Mouse (Mus musculus) stomach, postnatal 0 days (tissue): ENCODE data around the gene Pacs2. TPM values are rescaled to one million over a fixed set of nuclear protein-coding genes. Genes with fewer than 3 reads are reported as not detected.
A peak's percentile ranks its signal among the peaks of the same experiment; 100 is the strongest.

Experiments
- ATAC-seq: fragments of 200-750 bp; cut with Nextera tagmentation; 2 replicates; pipeline ENCODE4 v1.8.0; 2017; ENCODE audit not compliant: low FRiP score, low TSS enrichment
- DNase-seq: peaks from one replicate; pipeline ENCODE4 v3.0.0-alpha.2; 2016; ENCODE audit warnings: low spot score
- H3K27ac ChIP-seq: fragments of 300-500 bp; sonication (generic); replicated peaks from 2 replicates; pipeline ENCODE4 v1.5.1; 2014; ENCODE audit warnings: mild to moderate bottlenecking, control low read depth
- H3K27me3 ChIP-seq: fragments of 300-500 bp; sonication (generic); 2 replicates; pipeline ENCODE4 v1.6.1; 2014; ENCODE audit warnings: low read length; ENCODE audit not compliant: control insufficient read depth, insufficient read depth
- H3K36me3 ChIP-seq: fragments of 300-500 bp; sonication (generic); 2 replicates; pipeline ENCODE4 v1.6.1; 2014; ENCODE audit warnings: low read length, mixed read lengths; ENCODE audit not compliant: control insufficient read depth, insufficient read depth
- H3K4me1 ChIP-seq: fragments of 300-500 bp; sonication (generic); replicated peaks from 2 replicates; pipeline ENCODE4 v1.6.1; 2014; ENCODE audit warnings: antibody characterized with exemption; ENCODE audit not compliant: control insufficient read depth, insufficient read depth
- H3K4me2 ChIP-seq: fragments of 300-500 bp; sonication (generic); replicated peaks from 2 replicates; pipeline ENCODE4 v1.6.1; 2014; ENCODE audit warnings: low read depth, mild to moderate bottlenecking, control low read depth, moderate library complexity
- H3K4me3 ChIP-seq: fragments of 300-500 bp; sonication (generic); 2 replicates; pipeline ENCODE4 v1.5.1; 2014; ENCODE audit warnings: low read depth, low read length, control low read depth
- H3K9ac ChIP-seq: fragments of 300-500 bp; sonication (generic); 2 replicates; pipeline ENCODE4 v1.6.1; 2014; ENCODE audit warnings: mild to moderate bottlenecking, low read length, control low read depth, mixed read lengths
- H3K9me3 ChIP-seq: fragments of 300-500 bp; sonication (generic); 2 replicates; pipeline ENCODE4 v1.6.1; 2016; ENCODE audit warnings: low read length; ENCODE audit not compliant: control insufficient read depth
- CTCF ChIP-seq: IDR thresholded peaks from 2 replicates; pipeline ENCODE4 v1.5.1; 2016; ENCODE audit warnings: antibody characterized with exemption, low read depth, mild to moderate bottlenecking, moderate library complexity
- EP300 ChIP-seq: optimal IDR thresholded peaks from 2 replicates; pipeline ENCODE3; 2016; ENCODE audit warnings: antibody characterized with exemption
- WGBS: fragments of 180-500 bp; shearing (Covaris S2); extraction: QIAGEN DNeasy Blood & Tissue Kit; methylation state at CpG from one replicate; pipeline ENCODE4 v1.1.7; 2014; 5-methylcytosine and 5-hydroxymethylcytosine counted together
- polyA plus RNA-seq: library from polyadenylated mRNA; unstranded; fragments of >200 nt; fragmentation: Nextera tagmentation; extraction: Ambion mirVana; gene quantifications from 2 replicates; pipeline ENCODE4 v1.2.1, GENCODE M21; 2015

Gene Pacs2
- polyA plus RNA-seq, 1 experiment from 2014 or later: 4.1 TPM

- H3K4me1 ChIP-seq: no peaks in the 10 kb centered on the region
- H3K27ac ChIP-seq: no peak overlapping the region
- no peaks in the 10 kb centered on the region for H3K27me3 ChIP-seq
- no peak overlapping the region for H3K9ac ChIP-seq
- WGBS: 83% methylated on average over 15 of the region's 15 CpGs
- H3K4me3 ChIP-seq: no peak overlapping the region
- no peaks in the 10 kb centered on the region for H3K9me3 ChIP-seq
- DNase-seq: no peak
- TF ChIP-seq CTCF (no peak), EP300 (no peak)
- no peak for ATAC-seq
- H3K4me2 ChIP-seq: no peak overlapping the region
- H3K36me3 ChIP-seq: peaks cover 8% of the 10 kb centered on the region; the same call in 1 of the 2 replicates
These were observed 32.6 kb downstream of the Pacs2 start for GRCm38 (mm10) chr12:113046861-113047260.

GRCm38 (mm10) chr12:113048103-113048502 is 33.8 kb downstream of the Pacs2 start:
- Histone ChIP-seq H3K9ac (no peak overlapping the region), H3K27me3 (no peaks in the 10 kb centered on the region), H3K9me3 (no peaks in the 10 kb centered on the region), H3K4me3 (no peak overlapping the region), H3K4me2 (no peak overlapping the region), H3K4me1 (no peaks in the 10 kb centered on the region), H3K36me3 (peaks cover 8% of the 10 kb centered on the region; the same call in 1 of the 2 replicates), H3K27ac (no peak overlapping the region)
- TF ChIP-seq CTCF: no peak
- TF ChIP-seq EP300: no peak
- ATAC-seq (no peak), DNase-seq (no peak)
- WGBS: 89% methylated on average over 5 of the region's 5 CpGs

- no peaks in the 10 kb centered on the region for H3K9me3 ChIP-seq
- H3K4me1 ChIP-seq: no peaks in the 10 kb centered on the region
- TF ChIP-seq CTCF (no peak), EP300 (no peak)
- H3K9ac ChIP-seq: no peak overlapping the region
- 87% methylated on average over 9 of the region's 9 CpGs for WGBS
- ATAC-seq (no peak), DNase-seq (no peak)
- no peak overlapping the region for H3K27ac ChIP-seq
- no peaks in the 10 kb centered on the region for H3K27me3 ChIP-seq
- H3K36me3 ChIP-seq: peaks cover 8% of the 10 kb centered on the region; the same call in 1 of the 2 replicates
- H3K4me3 ChIP-seq: no peak overlapping the region
- H3K4me2 ChIP-seq: no peak overlapping the region
These were observed 35.5 kb downstream of the Pacs2 start for GRCm38 (mm10) chr12:113049836-113050235.

- Histone ChIP-seq H3K9ac (no peak overlapping the region), H3K36me3 (peaks cover 8% of the 10 kb centered on the region; the same call in 1 of the 2 replicates), H3K27ac (no peak overlapping the region), H3K4me3 (no peak overlapping the region), H3K27me3 (no peaks in the 10 kb centered on the region), H3K4me2 (no peak overlapping the region), H3K9me3 (no peaks in the 10 kb centered on the region), H3K4me1 (no peaks in the 10 kb centered on the region)
- no peak for ATAC-seq
- 83% methylated on average over 12 of the region's 12 CpGs for WGBS
- TF ChIP-seq EP300: no peak
- TF ChIP-seq CTCF: no peak
- no peak for DNase-seq
These were observed 36.4 kb downstream of the Pacs2 start for GRCm38 (mm10) chr12:113050671-113051070.

- Histone ChIP-seq H3K36me3 (peaks cover 11% of the 10 kb centered on the region), H3K4me3 (no peak overlapping the region), H3K27ac (peak overlapping the region; percentile 45), H3K9me3 (no peaks in the 10 kb centered on the region), H3K4me2 (no peak overlapping the region), H3K27me3 (no peaks in the 10 kb centered on the region), H3K9ac (0 out of 2 replicates have a peak overlapping the region, but pooled peaks have one; percentile 23), H3K4me1 (no peaks in the 10 kb centered on the region)
- ATAC-seq (peak; percentile 45; the same call in 1 of the 2 replicates), DNase-seq (no peak)
- TF ChIP-seq EP300 (no peak), CTCF (peak; percentile 38)
- WGBS: 34% methylated on average over 9 of the region's 9 CpGs
These were observed 37.5 kb downstream of the Pacs2 start for GRCm38 (mm10) chr12:113051628-113052403.

- no peaks in the 10 kb centered on the region for H3K27me3 ChIP-seq
- H3K4me2 ChIP-seq: no peak overlapping the region
- 81% methylated on average over 8 of the region's 8 CpGs for WGBS
- H3K4me3 ChIP-seq: no peak overlapping the region
- H3K4me1 ChIP-seq: no peaks in the 10 kb centered on the region
- TF ChIP-seq CTCF (no peak), EP300 (no peak)
- peaks cover 20% of the 10 kb centered on the region for H3K36me3 ChIP-seq
- ATAC-seq (no peak), DNase-seq (no peak)
- H3K9me3 ChIP-seq: no peaks in the 10 kb centered on the region
- H3K27ac ChIP-seq: no peak overlapping the region
- H3K9ac ChIP-seq: no peak overlapping the region
These were observed 41.8 kb downstream of the Pacs2 start for GRCm38 (mm10) chr12:113056089-113056488.
